Mouse (Mus musculus) lung, postnatal 0 days (tissue): Measurements from ENCODE around the gene S100a4. TPM values are rescaled to one million over a fixed set of nuclear protein-coding genes. Genes with fewer than 3 reads are reported as not detected.

ENCODE experiments used
- ATAC-seq: fragments of 200-750 bp; cut with Nextera tagmentation; 2 replicates; pipeline ENCODE4 v1.8.0; 2017; ENCODE audit warnings: moderate library complexity
- DNase-seq: peaks from one replicate; pipeline ENCODE4 v3.0.0-alpha.2; 2016; ENCODE audit warnings: low spot score
- H3K27ac ChIP-seq: fragments of 300-500 bp; sonication (generic); 2 replicates; pipeline ENCODE4 v1.5.1; 2014; ENCODE audit warnings: antibody characterized with exemption, mild to moderate bottlenecking, low read length, mixed read lengths
- H3K27me3 ChIP-seq: fragments of 300-500 bp; sonication (generic); replicated peaks from 2 replicates; pipeline ENCODE4 v1.6.1; 2014; ENCODE audit warnings: low read length, mixed read lengths; ENCODE audit not compliant: insufficient read depth
- H3K36me3 ChIP-seq: fragments of 300-500 bp; sonication (generic); 2 replicates; pipeline ENCODE4 v1.6.1; 2014; ENCODE audit warnings: low read length, mixed read lengths; ENCODE audit not compliant: insufficient read depth
- H3K4me1 ChIP-seq: fragments of 300-500 bp; sonication (generic); 2 replicates; pipeline ENCODE4 v1.6.1; 2014; ENCODE audit warnings: antibody characterized with exemption, low read depth, low read length, mixed read lengths; ENCODE audit not compliant: insufficient read depth
- H3K4me2 ChIP-seq: fragments of 300-500 bp; sonication (generic); replicated peaks from 2 replicates; pipeline ENCODE4 v1.6.1; 2014; ENCODE audit warnings: low read depth, mild to moderate bottlenecking, low read length, moderate library complexity, mixed read lengths
- H3K4me3 ChIP-seq: fragments of 300-500 bp; sonication (generic); 2 replicates; pipeline ENCODE4 v1.5.1; 2014; ENCODE audit warnings: low read depth, low read length
- H3K9ac ChIP-seq: fragments of 300-500 bp; sonication (generic); replicated peaks from 2 replicates; pipeline ENCODE4 v1.6.1; 2014; ENCODE audit warnings: low read depth, mild to moderate bottlenecking
- H3K9me3 ChIP-seq: fragments of 300-500 bp; sonication (generic); 2 replicates; pipeline ENCODE4 v1.6.1; 2016; ENCODE audit warnings: low read length, mixed read lengths
- CTCF ChIP-seq: IDR thresholded peaks from 2 replicates; pipeline ENCODE4 v1.5.1; 2016; ENCODE audit warnings: antibody characterized with exemption, mild to moderate bottlenecking
- EP300 ChIP-seq: IDR thresholded peaks from 2 replicates; pipeline ENCODE4 v1.6.1; 2016; ENCODE audit warnings: antibody characterized with exemption, mild to moderate bottlenecking, control low read depth
- WGBS: fragments of 180-500 bp; shearing (Covaris S2); extraction: QIAGEN DNeasy Blood & Tissue Kit; methylation state at CpG from one replicate; pipeline ENCODE4 v1.1.7; 2014; 5-methylcytosine and 5-hydroxymethylcytosine counted together
- polyA plus RNA-seq: library from polyadenylated mRNA; unstranded; fragments of >200 nt; fragmentation: Nextera tagmentation; extraction: Ambion mirVana; gene quantifications from 2 replicates; pipeline ENCODE4 v1.2.1, GENCODE M21; 2015

Gene S100a4
- polyA plus RNA-seq, 1 experiment from 2014 or later: 24.3 TPM

DNA sequence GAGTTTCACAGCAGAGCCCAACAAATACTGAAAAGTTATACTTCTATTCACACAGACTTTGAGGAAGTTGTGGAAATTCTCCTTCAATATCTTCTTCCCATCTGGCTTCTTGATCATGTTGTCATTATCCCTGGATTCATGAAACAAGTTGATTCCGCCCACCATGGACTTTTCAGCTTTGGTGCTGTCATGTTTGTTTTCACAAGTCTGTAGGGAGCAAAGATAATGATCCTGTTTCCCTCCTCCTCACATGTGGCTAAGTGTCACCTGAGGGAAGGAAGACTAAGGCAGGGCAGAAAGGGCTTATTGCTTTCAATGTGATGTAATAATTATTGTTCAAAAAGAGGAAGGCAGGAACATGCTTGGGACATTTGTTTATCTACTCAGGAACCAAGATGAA lies 43.7 kb downstream of the S100a4 start:
- WGBS: 45% methylated on average over 1 of the region's 1 CpGs
- DNase-seq: no peak
- H3K27me3 ChIP-seq: no peaks in the 10 kb centered on the region
- H3K9ac ChIP-seq: no peak overlapping the region
- H3K4me3 ChIP-seq: no peak overlapping the region
- no peaks in the 10 kb centered on the region for H3K4me1 ChIP-seq
- no peak for ATAC-seq
- H3K9me3 ChIP-seq: no peaks in the 10 kb centered on the region
- no peak overlapping the region for H3K4me2 ChIP-seq
- H3K27ac ChIP-seq: no peak overlapping the region
- no peaks in the 10 kb centered on the region for H3K36me3 ChIP-seq
- no peak for TF ChIP-seq CTCF
- no peak for TF ChIP-seq EP300

DNA sequence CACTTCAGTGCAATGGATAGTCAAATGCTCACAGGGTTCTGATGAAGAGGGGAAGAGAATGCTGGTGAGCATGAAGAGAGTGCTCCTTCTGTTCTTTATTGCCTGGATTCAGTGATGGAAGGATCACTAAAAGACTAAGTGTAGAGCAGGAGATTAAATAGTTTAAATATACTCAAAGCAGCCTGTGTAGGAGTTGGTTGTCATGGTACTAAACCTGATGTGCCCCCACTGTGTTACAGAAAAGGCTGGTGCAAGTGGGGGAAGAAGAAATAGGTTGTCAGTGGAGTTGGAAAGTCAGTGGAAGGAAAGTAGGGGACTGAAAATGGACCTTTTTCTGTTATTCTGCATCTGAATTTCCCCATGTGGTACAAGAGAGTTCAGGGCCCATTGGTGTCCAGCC lies 45.4 kb downstream of the S100a4 start:
- no peaks in the 10 kb centered on the region for H3K4me1 ChIP-seq
- no peak for ATAC-seq
- no peak for DNase-seq

DNA sequence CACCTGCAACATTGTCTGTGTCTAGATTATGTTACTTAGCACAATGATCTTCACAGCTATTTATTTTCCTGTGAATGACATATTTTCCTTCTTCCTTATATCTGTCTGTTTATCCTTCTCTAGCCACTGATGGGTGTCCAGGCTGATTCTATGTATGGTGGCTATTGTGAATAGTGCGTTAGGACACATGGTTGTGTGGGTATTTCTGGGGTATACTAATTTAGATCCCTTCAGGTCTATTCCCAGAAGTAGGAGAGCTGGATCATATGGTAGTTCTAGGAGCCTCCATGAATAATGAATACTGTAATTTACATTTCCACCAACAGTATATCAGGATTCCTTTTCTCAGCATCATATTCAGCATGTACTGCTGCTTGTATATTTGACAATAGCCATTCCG lies 46.3 kb downstream of the S100a4 start:
- no peak for TF ChIP-seq EP300
- no peak for TF ChIP-seq CTCF
- Histone ChIP-seq H3K9me3 (no peaks in the 10 kb centered on the region), H3K27ac (no peak overlapping the region), H3K27me3 (no peaks in the 10 kb centered on the region), H3K9ac (no peak overlapping the region), H3K4me1 (no peaks in the 10 kb centered on the region), H3K36me3 (no peaks in the 10 kb centered on the region), H3K4me2 (no peak overlapping the region), H3K4me3 (no peak overlapping the region)
- ATAC-seq (no peak), DNase-seq (no peak)
- 86% methylated on average over 2 of the region's 2 CpGs for WGBS

More for the DNA sequence above, 45.4 kb downstream of the S100a4 start:
- Histone ChIP-seq H3K4me2 (no peak overlapping the region), H3K9ac (no peak overlapping the region), H3K36me3 (no peaks in the 10 kb centered on the region), H3K27me3 (no peaks in the 10 kb centered on the region), H3K27ac (no peak overlapping the region), H3K4me3 (no peak overlapping the region), H3K9me3 (no peaks in the 10 kb centered on the region)
- TF ChIP-seq CTCF: no peak
- TF ChIP-seq EP300: no peak

DNA sequence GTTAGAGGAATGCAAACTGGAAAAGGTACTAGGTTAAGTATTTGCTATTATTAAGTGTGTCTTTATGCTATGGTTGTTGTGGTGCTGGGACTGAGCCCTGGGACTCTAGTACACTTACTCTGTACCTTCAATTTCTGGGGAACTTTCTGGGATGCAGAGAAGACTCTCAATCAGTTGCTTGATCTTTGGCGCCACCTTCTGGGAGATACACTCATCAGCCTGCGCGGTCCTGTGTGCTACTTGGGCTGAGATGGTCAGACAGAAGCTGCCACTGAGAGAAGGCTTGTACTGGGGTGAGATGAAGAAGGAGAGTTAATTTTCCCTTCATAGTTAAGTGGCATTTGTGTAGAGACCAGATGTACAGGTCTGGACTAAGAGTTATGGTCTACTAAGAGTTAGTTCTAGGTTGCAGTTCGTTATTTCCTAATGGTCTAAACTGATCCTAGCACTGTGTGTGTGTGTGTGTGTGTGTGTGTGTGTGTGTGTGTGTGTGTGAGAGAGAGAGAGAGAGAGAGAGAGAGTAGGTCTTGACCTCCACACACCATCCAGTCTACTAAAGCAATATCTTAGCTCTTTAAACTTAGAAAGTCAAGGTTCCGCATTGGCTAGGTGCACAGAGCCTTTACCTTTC lies 49.4 kb downstream of the S100a4 start:
- Histone ChIP-seq H3K4me3 (no peak overlapping the region), H3K27ac (no peak overlapping the region), H3K4me1 (no peaks in the 10 kb centered on the region), H3K4me2 (no peak overlapping the region), H3K9me3 (no peaks in the 10 kb centered on the region), H3K36me3 (no peaks in the 10 kb centered on the region), H3K9ac (no peak overlapping the region), H3K27me3 (no peaks in the 10 kb centered on the region)
- 34% methylated on average over 5 of the region's 5 CpGs for WGBS
- ATAC-seq: peak; percentile 69
- TF ChIP-seq CTCF (peak; percentile 91), EP300 (no peak)
- peak; percentile 86 for DNase-seq

DNA sequence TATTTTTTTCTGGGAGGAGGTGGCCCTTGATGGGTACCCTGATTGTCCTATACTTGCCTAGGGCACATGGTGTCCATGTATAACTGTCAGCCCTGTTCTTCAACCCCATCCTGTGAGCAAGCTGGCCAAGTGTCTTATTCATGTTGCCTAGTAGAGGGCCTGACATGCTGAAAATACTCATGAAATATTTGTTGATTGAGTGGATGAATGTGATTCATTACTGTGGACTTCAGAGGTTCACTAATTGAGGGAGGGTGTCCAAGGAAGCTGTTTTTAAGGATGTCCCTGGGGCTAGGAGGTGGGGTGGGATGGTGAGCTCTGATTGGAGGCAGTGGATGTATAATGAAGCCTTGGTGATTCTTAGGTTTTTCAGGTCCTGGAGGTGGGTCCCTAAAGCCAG lies 50.1 kb downstream of the S100a4 start, which contains the start of gene S100a7a:
S100a7a (plus strand) TSS at position 301 of the 400 bp plus-strand sequence.
- Histone ChIP-seq H3K27me3 (no peaks in the 10 kb centered on the region), H3K4me2 (no peak within 1 kb of the TSS), H3K4me1 (no peaks in the 10 kb centered on the region), H3K4me3 (no peak within 1 kb of the TSS), H3K36me3 (no peaks in the 10 kb centered on the region), H3K27ac (no peak within 1 kb of the TSS), H3K9ac (no peak within 1 kb of the TSS), H3K9me3 (no peaks in the 10 kb centered on the region)
- ATAC-seq: no peak
- no peak for TF ChIP-seq EP300
- no peak for TF ChIP-seq CTCF
- DNase-seq: no peak

Other genes with a start within 250 kb of the S100a4 start
- 16.0 and 18.0 TPM in 2 replicates for gene Slc27a3, start 213.8 kb upstream of the S100a4 start, polyA plus RNA-seq
- 10.6 and 13.9 TPM in 2 replicates for gene Ints3, start 170.1 kb upstream of the S100a4 start, polyA plus RNA-seq
- gene Npr1, start 137.9 kb upstream of the S100a4 start, polyA plus RNA-seq: 30.0 and 35.8 TPM in 2 replicates
- gene Ilf2, start 127.6 kb upstream of the S100a4 start, polyA plus RNA-seq: 58.4 and 65.8 TPM in 2 replicates
- 97.9 and 101 TPM in 2 replicates for gene Snapin, start 112.7 kb upstream of the S100a4 start, polyA plus RNA-seq
- gene Chtop, start 94.3 kb upstream of the S100a4 start, polyA plus RNA-seq: 85.8 and 87.8 TPM in 2 replicates
- 289 and 309 TPM in 2 replicates for gene S100a1, start 89.4 kb upstream of the S100a4 start, polyA plus RNA-seq
- 159 and 167 TPM in 2 replicates for gene S100a13, start 89.3 kb upstream of the S100a4 start, polyA plus RNA-seq
- gene S100a14, start 76.9 kb upstream of the S100a4 start, polyA plus RNA-seq: 77.5 and 100 TPM in 2 replicates
- gene S100a16, start 66.5 kb upstream of the S100a4 start, polyA plus RNA-seq: 368 and 387 TPM in 2 replicates
- 1.1 and 2.1 TPM in 2 replicates for gene S100a3, start 43.2 kb upstream of the S100a4 start, polyA plus RNA-seq
- 0.66 TPM in 1 of 2 replicates, not detected in the other for gene S100a2, start 13.5 kb upstream of the S100a4 start, polyA plus RNA-seq
- not detected in 2 replicates for gene Gm42674, start 1.9 kb upstream of the S100a4 start, polyA plus RNA-seq
- gene S100a5, start 4.8 kb downstream of the S100a4 start, polyA plus RNA-seq: not detected in 2 replicates
- 1,618 and 1,721 TPM in 2 replicates for gene S100a6, start 9.1 kb downstream of the S100a4 start, polyA plus RNA-seq
- 0.08 and 0.27 TPM in 2 replicates for gene S100a7a, start 50.2 kb downstream of the S100a4 start, polyA plus RNA-seq
- 332 and 333 TPM in 2 replicates for gene S100a8, start 65.2 kb downstream of the S100a4 start, polyA plus RNA-seq
- gene S100a9, start 92.0 kb downstream of the S100a4 start, polyA plus RNA-seq: 207 and 215 TPM in 2 replicates
- not detected in 2 replicates for gene Pglyrp4, start 123.1 kb downstream of the S100a4 start, polyA plus RNA-seq
- gene Gm5849, start 174.1 kb downstream of the S100a4 start, polyA plus RNA-seq: not detected in 2 replicates